8 mouse cellular contexts compared by ENCODE assay signal in the genomic region with DNA sequence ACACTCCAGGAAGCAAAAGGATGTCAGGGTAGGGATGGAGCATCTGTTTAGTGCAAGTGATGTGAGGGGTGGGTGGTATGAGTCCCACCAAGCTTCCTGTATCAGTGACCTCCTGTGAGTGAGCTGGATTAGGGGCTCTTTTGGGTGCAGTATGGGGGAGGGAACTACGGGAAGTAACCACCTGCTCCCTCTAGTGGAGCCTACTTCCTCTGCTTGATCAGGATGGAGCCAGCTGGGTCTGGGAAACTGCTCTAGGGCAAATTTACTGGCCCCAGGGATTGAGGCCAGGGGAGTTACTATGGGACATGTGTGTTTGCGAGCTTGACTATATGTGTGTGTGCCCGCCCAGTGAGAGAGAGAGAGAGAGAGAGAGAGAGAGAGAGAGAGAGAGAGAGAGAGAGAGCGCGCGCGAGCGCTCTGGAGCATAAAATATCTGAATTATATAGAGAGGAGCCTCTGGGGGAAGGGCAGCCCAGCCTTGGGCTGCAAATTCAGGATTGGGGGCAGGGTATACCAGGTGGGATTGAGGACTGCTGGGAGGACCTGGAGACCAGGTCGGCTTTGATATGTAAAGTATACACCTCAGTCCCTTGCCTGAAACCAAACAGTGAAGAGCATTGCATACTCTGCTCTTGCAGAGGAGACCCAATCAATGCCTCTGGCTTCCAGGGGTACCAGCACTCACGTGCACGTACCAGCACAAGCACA. TPM values are rescaled to one million over a fixed set of nuclear protein-coding genes. Genes with fewer than 3 reads are reported as not detected.
A peak's percentile ranks its signal among the peaks of the same experiment; 100 is the strongest.
DNase-seq lines count a peak whose midpoint lies in the region; ATAC-seq and TF ChIP-seq lines count a peak whose summit lies in the region.

No protein-coding gene starts in this region.

- H3K4me1 ChIP-seq in cerebellum, adult 2 months (ENCODE audit: control insufficient read depth, insufficient read depth, low read length) = peaks cover 12% of the 10 kb centered on the region
- peaks cover 0 to 11% of the 10 kb centered on the region in 2 experiments; a peak in 3 of 4 replicates for H3K4me1 ChIP-seq in ES-E14 (ENCODE audit: control insufficient read depth in 2 of 2, insufficient read depth in 2 of 2, low read length in 2 of 2, poor library complexity in 1 of 2)
- H3K4me1 ChIP-seq in forebrain, postnatal 0 days (ENCODE audit: insufficient read depth) = no peaks in the 10 kb centered on the region
- H3K4me1 ChIP-seq in limb, embryonic 15.5 days = peaks cover 28% of the 10 kb centered on the region
- peaks cover 17% of the 10 kb centered on the region for H3K4me1 ChIP-seq in neural tube, embryonic 15.5 days

- TF ChIP-seq POLR2A in cerebellum, adult 2 months (IDR thresholded peaks at IDR 0.05; ENCODE audit: borderline replicate concordance, insufficient read depth, low read length) = no peak

- ATAC-seq in forebrain, postnatal 0 days = peak; percentile 76
- ATAC-seq in limb, embryonic 15.5 days (ENCODE audit: insufficient number of reproducible peaks, low FRiP score, low TSS enrichment, low read depth) = no peak
- ATAC-seq in neural tube, embryonic 15.5 days (ENCODE audit: low FRiP score) = peak; percentile 38; the same call in 1 of the 2 replicates

- H3K36me3 ChIP-seq in ES-E14 (ENCODE audit: control insufficient read depth, insufficient read depth, low read length, poor library complexity, severe bottlenecking) = no peaks in the 10 kb centered on the region
- H3K36me3 ChIP-seq in forebrain, postnatal 0 days (ENCODE audit: insufficient read depth) = no peaks in the 10 kb centered on the region
- H3K36me3 ChIP-seq in limb, embryonic 15.5 days = 0 out of 2 replicates have a peak, but pooled peaks cover 4% of the 10 kb centered on the region
- H3K36me3 ChIP-seq in neural tube, embryonic 15.5 days = no peaks in the 10 kb centered on the region

- no peak overlapping the region for H3K27ac ChIP-seq in cerebellum, adult 2 months (ENCODE audit: insufficient read depth, low read length)
- peak overlapping the region; percentile 89 for H3K27ac ChIP-seq in ES-E14 (ENCODE audit: insufficient read depth, low read depth, low read length, poor library complexity, severe bottlenecking)
- H3K27ac ChIP-seq in forebrain, postnatal 0 days (ENCODE audit: low read depth, low read length) = no peak overlapping the region
- no peak overlapping the region for H3K27ac ChIP-seq in limb, embryonic 15.5 days
- no peak overlapping the region for H3K27ac ChIP-seq in neural tube, embryonic 15.5 days (replicated peaks)

- H3K4me2 ChIP-seq in forebrain, postnatal 0 days (ENCODE audit: low read depth) = 0 out of 2 replicates have a peak overlapping the region, but pooled peaks have one; percentile 10
- H3K4me2 ChIP-seq in limb, embryonic 15.5 days = 0 out of 2 replicates have a peak overlapping the region, but pooled peaks have one; percentile 14
- peak overlapping the region; percentile 42 for H3K4me2 ChIP-seq in neural tube, embryonic 15.5 days

- H3K9ac ChIP-seq in ES-E14 (ENCODE audit: insufficient read depth, low read depth, low read length, poor library complexity, severe bottlenecking) = no peak overlapping the region
- H3K9ac ChIP-seq in forebrain, postnatal 0 days = no peak overlapping the region
- H3K9ac ChIP-seq in limb, embryonic 15.5 days = no peak overlapping the region
- H3K9ac ChIP-seq in neural tube, embryonic 15.5 days (replicated peaks) = no peak overlapping the region

- TF ChIP-seq CTCF in cerebellum, adult 2 months (IDR thresholded peaks at IDR 0.05; ENCODE audit: borderline replicate concordance, insufficient read depth, low read depth, low read length) = peak; percentile 16; the same call in 1 of the 2 replicates
- TF ChIP-seq CTCF in forebrain, postnatal 0 days (IDR thresholded peaks at IDR 0.05; ENCODE audit: low read depth) = peak; percentile 63

- DNase-seq in cerebellum, adult 2 months = no peak
- no peak for DNase-seq in cerebellum, postnatal 25 days
- peak; percentile 82 for DNase-seq in ES-E14 (ENCODE audit: low read depth, low spot score)
- DNase-seq in forebrain, postnatal 0 days = peak; percentile 39
- DNase-seq in gastrocnemius, adult 18-20 months (ENCODE audit: low spot score) = no peak
- DNase-seq in left cerebral cortex, adult 8-10 months (ENCODE audit: low spot score in 2 of 2) = no peak

- in situ Hi-C loops in ES-E14 (cut with MboI; ENCODE audit: low sequenced_read_pairs in 2 of 2, unreplicated experiment in 2 of 2) = no loop called here

- no peak overlapping the region for H3K4me3 ChIP-seq in cerebellum, adult 2 months (replicated peaks; ENCODE audit: insufficient read depth, low read depth, low read length)
- H3K4me3 ChIP-seq in ES-E14 (ENCODE audit: insufficient read depth in 1 of 2, low read depth in 1 of 2, low read length in 2 of 2, poor library complexity in 1 of 2, severe bottlenecking in 1 of 2) = no peak overlapping the region
- no peak overlapping the region for H3K4me3 ChIP-seq in forebrain, postnatal 0 days (ENCODE audit: low read depth, low read length)
- no peak overlapping the region for H3K4me3 ChIP-seq in limb, embryonic 15.5 days
- no peak overlapping the region for H3K4me3 ChIP-seq in neural tube, embryonic 15.5 days (replicated peaks)

- H3K27me3 ChIP-seq in cerebellum, adult 2 months (ENCODE audit: control insufficient read depth, insufficient read depth, low read length) = no peaks in the 10 kb centered on the region; the same call in 1 of the 2 replicates
- H3K27me3 ChIP-seq in forebrain, postnatal 0 days (ENCODE audit: insufficient read depth, low read length) = no peaks in the 10 kb centered on the region
- no peaks in the 10 kb centered on the region for H3K27me3 ChIP-seq in limb, embryonic 15.5 days
- no peaks in the 10 kb centered on the region for H3K27me3 ChIP-seq in neural tube, embryonic 15.5 days (replicated peaks)

- WGBS in cerebellum, adult 2 months = 18% methylated on average over 11 of the region's 11 CpGs
- 28% methylated on average over 11 of the region's 11 CpGs for WGBS in forebrain, postnatal 0 days
- 20% methylated on average over 11 of the region's 11 CpGs for WGBS in limb, embryonic 15.5 days
- 18% methylated on average over 11 of the region's 11 CpGs for WGBS in neural tube, embryonic 15.5 days

- H3K9me3 ChIP-seq in ES-E14 (ENCODE audit: control insufficient read depth, insufficient read depth, low read depth, low read length) = no peaks in the 10 kb centered on the region
- no peaks in the 10 kb centered on the region for H3K9me3 ChIP-seq in forebrain, postnatal 0 days (ENCODE audit: low read length)
- no peaks in the 10 kb centered on the region for H3K9me3 ChIP-seq in limb, embryonic 15.5 days
- no peaks in the 10 kb centered on the region for H3K9me3 ChIP-seq in neural tube, embryonic 15.5 days (replicated peaks)

TF ChIP-seq in ES-E14, 5 proteins besides CTCF, POLR2A, EP300 and RAD21:
- TF ChIP-seq ZNF384 (IDR thresholded peaks at IDR 0.05; ENCODE audit: low read depth, low read length) = no peak
- no peak for TF ChIP-seq MAFK (IDR thresholded peaks at IDR 0.05; ENCODE audit: insufficient read depth, low read depth, low read length)
- TF ChIP-seq CHD2 (IDR thresholded peaks at IDR 0.05; ENCODE audit: low read depth, low read length) = no peak
- no peak for TF ChIP-seq HCFC1 (IDR thresholded peaks at IDR 0.05; ENCODE audit: borderline replicate concordance, insufficient read depth, low read length)
- TF ChIP-seq ZC3H11A (IDR thresholded peaks at IDR 0.05; ENCODE audit: borderline replicate concordance, low read depth, low read length) = no peak

RNA-seq across cellular contexts. Expression of gene Psmd12, which starts 30.5 kb away (rescaled TPM):
- polyA plus RNA-seq in cerebellum, adult 2 months (2012; rRNA removed) = 71.5 and 76.4 TPM in 2 replicates
- total RNA-seq in ES-E14 (2012; rRNA removed) = 72.7 and 140 TPM in 2 replicates
- total RNA-seq in forebrain, postnatal 0 days (2014; rRNA removed) = 54.5 and 59.1 TPM in 2 replicates
- 146 and 149 TPM in 2 replicates for polyA plus RNA-seq in forebrain, postnatal 0 days (2015; fragmentation: Nextera tagmentation; extraction: Ambion mirVana)
- 157 and 165 TPM in 2 replicates for polyA plus RNA-seq in limb, embryonic 15.5 days (2015; fragmentation: Nextera tagmentation; extraction: Ambion mirVana)
- polyA plus RNA-seq in neural tube, embryonic 15.5 days (2015; fragmentation: Nextera tagmentation; extraction: Ambion mirVana) = 151 and 162 TPM in 2 replicates
- total RNA-seq in gastrocnemius, adult 18-20 months (2021) = 100 to 1,000 TPM; 101 to 110 TPM
- 10 to 100 TPM; 71.0 to 79.5 (median 71.8) TPM for total RNA-seq in left cerebral cortex, adult 8-10 months (2022)

RNA-seq across cellular contexts. Expression of gene Helz, which starts 37.9 kb away (rescaled TPM):
- polyA plus RNA-seq in cerebellum, adult 2 months (2012; rRNA removed) = 16.3 and 18.5 TPM in 2 replicates
- total RNA-seq in ES-E14 (2012; rRNA removed) = 40.1 and 43.5 TPM in 2 replicates
- total RNA-seq in forebrain, postnatal 0 days (2014; rRNA removed) = 10.6 and 13.6 TPM in 2 replicates
- polyA plus RNA-seq in forebrain, postnatal 0 days (2015; fragmentation: Nextera tagmentation; extraction: Ambion mirVana) = 4.0 and 8.1 TPM in 2 replicates
- 18.3 and 20.3 TPM in 2 replicates for polyA plus RNA-seq in limb, embryonic 15.5 days (2015; fragmentation: Nextera tagmentation; extraction: Ambion mirVana)
- polyA plus RNA-seq in neural tube, embryonic 15.5 days (2015; fragmentation: Nextera tagmentation; extraction: Ambion mirVana) = 13.5 and 16.4 TPM in 2 replicates
- 10 to 100 TPM; 17.6 to 18.2 TPM for total RNA-seq in gastrocnemius, adult 18-20 months (2021)
- 10 to 100 TPM; 41.9 to 52.3 (median 48.0) TPM for total RNA-seq in left cerebral cortex, adult 8-10 months (2022)

RNA-seq across cellular contexts. Expression of gene Pitpnc1, which starts 39.3 kb away (rescaled TPM):
- polyA plus RNA-seq in cerebellum, adult 2 months (2012; rRNA removed) = 26.7 and 30.0 TPM in 2 replicates
- total RNA-seq in ES-E14 (2012; rRNA removed) = 37.3 and 42.9 TPM in 2 replicates
- 40.2 and 49.1 TPM in 2 replicates for total RNA-seq in forebrain, postnatal 0 days (2014; rRNA removed)
- 33.7 and 47.6 TPM in 2 replicates for polyA plus RNA-seq in forebrain, postnatal 0 days (2015; fragmentation: Nextera tagmentation; extraction: Ambion mirVana)
- 22.7 and 25.2 TPM in 2 replicates for polyA plus RNA-seq in limb, embryonic 15.5 days (2015; fragmentation: Nextera tagmentation; extraction: Ambion mirVana)
- 42.0 and 45.0 TPM in 2 replicates for polyA plus RNA-seq in neural tube, embryonic 15.5 days (2015; fragmentation: Nextera tagmentation; extraction: Ambion mirVana)
- 10 to 100 TPM; 73.8 to 93.7 TPM for total RNA-seq in gastrocnemius, adult 18-20 months (2021)
- 10 to 100 TPM; 52.3 to 67.4 (median 59.9) TPM for total RNA-seq in left cerebral cortex, adult 8-10 months (2022)

Comparison
In these comparisons a context has a peak if more than half of its experiments do, and no peak if none do; other contexts are left out.
1. DNase-seq: peak in ES-E14 (single experiment) and forebrain, postnatal 0 days (single experiment); none in cerebellum, adult 2 months (0 of 2), cerebellum, postnatal 25 days (0 of 2), gastrocnemius, adult 18-20 months (single experiment) and left cerebral cortex, adult 8-10 months (0 of 2).
2. Peak in every context shown above with its lines, with median percentiles within 50 percentile points of each other: H3K4me2 ChIP-seq.